Mouse (Mus musculus) hindbrain, embryonic 15.5 days (tissue): Measurements from ENCODE around the gene Vps16. TPM values are rescaled to one million over a fixed set of nuclear protein-coding genes. Genes with fewer than 3 reads are reported as not detected.

Experiments used
- ATAC-seq: fragments of 200-750 bp; cut with Nextera tagmentation; 2 replicates; pipeline ENCODE4 v1.8.0; 2017; ENCODE audit warnings: low read depth, moderate number of reproducible peaks, moderate TSS enrichment; ENCODE audit not compliant: low FRiP score
- H3K27ac ChIP-seq: fragments of 300-500 bp; sonication (generic); replicated peaks from 2 replicates; pipeline ENCODE4 v1.5.1; 2015; ENCODE audit warnings: mild to moderate bottlenecking, inconsistent platforms
- H3K27me3 ChIP-seq: fragments of 300-500 bp; sonication (generic); 2 replicates; pipeline ENCODE4 v1.6.1; 2015; ENCODE audit warnings: control low read depth, inconsistent platforms
- H3K36me3 ChIP-seq: fragments of 300-500 bp; sonication (generic); 2 replicates; pipeline ENCODE4 v1.6.1; 2015; ENCODE audit warnings: control low read depth, inconsistent platforms
- H3K4me1 ChIP-seq: fragments of 300-500 bp; sonication (generic); replicated peaks from 2 replicates; pipeline ENCODE4 v1.6.1; 2015; ENCODE audit warnings: control low read depth, inconsistent platforms
- H3K4me2 ChIP-seq: fragments of 300-500 bp; sonication (generic); 2 replicates; pipeline ENCODE4 v1.6.1; 2015; ENCODE audit warnings: moderate library complexity, mild to moderate bottlenecking, inconsistent platforms
- H3K4me3 ChIP-seq: fragments of 300-500 bp; sonication (generic); 2 replicates; pipeline ENCODE4 v1.5.1; 2015; ENCODE audit warnings: mild to moderate bottlenecking, inconsistent platforms
- H3K9ac ChIP-seq: fragments of 300-500 bp; sonication (generic); 2 replicates; pipeline ENCODE4 v1.6.1; 2015; ENCODE audit warnings: inconsistent platforms
- H3K9me3 ChIP-seq: fragments of 300-500 bp; sonication (generic); 2 replicates; pipeline ENCODE4 v1.6.1; 2016; ENCODE audit warnings: control low read depth, inconsistent platforms
- WGBS: fragments of 180-500 bp; shearing (Covaris S2); methylation state at CpG from one replicate; pipeline ENCODE4 v1.1.7; 2015; 5-methylcytosine and 5-hydroxymethylcytosine counted together
- polyA plus RNA-seq: library from polyadenylated mRNA; unstranded; fragments of >200 nt; fragmentation: Nextera tagmentation; extraction: Ambion mirVana; gene quantifications from 2 replicates; pipeline ENCODE4 v1.2.1, GENCODE M21; 2015

Gene Vps16
- polyA plus RNA-seq, 1 experiment from 2014 or later, result 105 TPM

- peaks cover 51% of the 10 kb centered on the region for H3K4me1 ChIP-seq
- peak overlapping the region; percentile 87 for H3K4me2 ChIP-seq
- no peaks in the 10 kb centered on the region for H3K36me3 ChIP-seq
- peak overlapping the region; percentile 88 for H3K9ac ChIP-seq
- 0 out of 2 replicates have a peak overlapping the region, but pooled peaks have one; percentile 89 for H3K27ac ChIP-seq
- no peak for ATAC-seq
- no peaks in the 10 kb centered on the region for H3K9me3 ChIP-seq
- H3K4me3 ChIP-seq, result peak overlapping the region; percentile 84
- 0 out of 2 replicates have a peak, but pooled peaks cover 5% of the 10 kb centered on the region for H3K27me3 ChIP-seq
- WGBS, result 64% methylated on average over 14 of the region's 14 CpGs
These were observed 27.1 kb downstream of the Vps16 start for GRCm38 (mm10) chr2:130451086-130451726.

- Histone ChIP-seq H3K9me3 (no peaks in the 10 kb centered on the region), H3K4me1 (peaks cover 51% of the 10 kb centered on the region), H3K36me3 (no peaks in the 10 kb centered on the region), H3K9ac (peak overlapping the region; percentile 88), H3K27me3 (0 out of 2 replicates have a peak, but pooled peaks cover 5% of the 10 kb centered on the region), H3K27ac (no peak overlapping the region), H3K4me2 (peak overlapping the region; percentile 87), H3K4me3 (peak overlapping the region; percentile 84)
- no peak for ATAC-seq
- WGBS, result 56% methylated on average over 3 of the region's 3 CpGs
These were observed 27.6 kb downstream of the Vps16 start for GRCm38 (mm10) chr2:130451727-130452090.

- Histone ChIP-seq H3K4me3 (no peak overlapping the region), H3K27ac (no peak overlapping the region), H3K4me2 (peak overlapping the region; percentile 87), H3K4me1 (peaks cover 53% of the 10 kb centered on the region), H3K36me3 (no peaks in the 10 kb centered on the region), H3K27me3 (0 out of 2 replicates have a peak, but pooled peaks cover 5% of the 10 kb centered on the region), H3K9me3 (no peaks in the 10 kb centered on the region), H3K9ac (no peak overlapping the region; the same call in 1 of the 2 replicates)
- WGBS, result 65% methylated on average over 2 of the region's 2 CpGs
- ATAC-seq, result no peak
These were observed 28.1 kb downstream of the Vps16 start for GRCm38 (mm10) chr2:130452266-130452665.

- 70% methylated on average over 6 of the region's 6 CpGs for WGBS
- H3K4me1 ChIP-seq, result peaks cover 54% of the 10 kb centered on the region
- H3K9ac ChIP-seq, result no peak overlapping the region
- H3K27me3 ChIP-seq, result no peaks in the 10 kb centered on the region
- H3K27ac ChIP-seq, result no peak overlapping the region
- H3K36me3 ChIP-seq, result no peaks in the 10 kb centered on the region
- H3K4me3 ChIP-seq, result no peak overlapping the region
- ATAC-seq, result no peak
- no peaks in the 10 kb centered on the region for H3K9me3 ChIP-seq
- no peak overlapping the region for H3K4me2 ChIP-seq
These were observed 29.3 kb downstream of the Vps16 start for GRCm38 (mm10) chr2:130453421-130453820.

GRCm38 (mm10) chr2:130454748-130455370 lies 30.7 kb downstream of the Vps16 start:
- Histone ChIP-seq H3K27me3 (no peaks in the 10 kb centered on the region), H3K4me1 (peaks cover 45% of the 10 kb centered on the region), H3K4me2 (no peak overlapping the region), H3K9ac (no peak overlapping the region), H3K9me3 (no peaks in the 10 kb centered on the region), H3K36me3 (no peaks in the 10 kb centered on the region), H3K27ac (0 out of 2 replicates have a peak overlapping the region, but pooled peaks have one; percentile 14), H3K4me3 (no peak overlapping the region)
- WGBS, result 74% methylated on average over 6 of the region's 6 CpGs
- no peak for ATAC-seq

GRCm38 (mm10) chr2:130457871-130458270 lies 33.7 kb downstream of the Vps16 start:
- no peak overlapping the region for H3K4me3 ChIP-seq
- no peak overlapping the region for H3K27ac ChIP-seq
- 86% methylated on average over 3 of the region's 3 CpGs for WGBS
- no peak overlapping the region for H3K9ac ChIP-seq
- no peak overlapping the region for H3K4me2 ChIP-seq
- peaks cover 27% of the 10 kb centered on the region for H3K4me1 ChIP-seq
- H3K27me3 ChIP-seq, result no peaks in the 10 kb centered on the region
- no peaks in the 10 kb centered on the region for H3K9me3 ChIP-seq
- no peaks in the 10 kb centered on the region for H3K36me3 ChIP-seq
- no peak for ATAC-seq

GRCm38 (mm10) chr2:130459576-130459975 lies 35.4 kb downstream of the Vps16 start:
- H3K4me3 ChIP-seq, result no peak overlapping the region
- H3K4me1 ChIP-seq, result peaks cover 18% of the 10 kb centered on the region
- no peaks in the 10 kb centered on the region for H3K9me3 ChIP-seq
- no peak overlapping the region for H3K27ac ChIP-seq
- H3K9ac ChIP-seq, result no peak overlapping the region
- no peaks in the 10 kb centered on the region for H3K36me3 ChIP-seq
- WGBS, result 91% methylated on average over 3 of the region's 3 CpGs
- no peak for ATAC-seq
- H3K27me3 ChIP-seq, result no peaks in the 10 kb centered on the region
- no peak overlapping the region for H3K4me2 ChIP-seq

- Histone ChIP-seq H3K9me3 (no peaks in the 10 kb centered on the region), H3K27me3 (no peaks in the 10 kb centered on the region), H3K4me3 (no peak overlapping the region), H3K27ac (no peak overlapping the region), H3K4me2 (no peak overlapping the region), H3K4me1 (0 out of 2 replicates have a peak, but pooled peaks cover 7% of the 10 kb centered on the region), H3K36me3 (no peaks in the 10 kb centered on the region), H3K9ac (no peak overlapping the region)
- no peak for ATAC-seq
- WGBS, result 82% methylated on average over 15 of the region's 15 CpGs
These were observed 37.3 kb downstream of the Vps16 start for GRCm38 (mm10) chr2:130461287-130462071.

- Histone ChIP-seq H3K9ac (no peak overlapping the region), H3K4me3 (no peak overlapping the region), H3K36me3 (no peaks in the 10 kb centered on the region), H3K4me1 (peaks cover 21% of the 10 kb centered on the region; the same call in 1 of the 2 replicates), H3K9me3 (no peaks in the 10 kb centered on the region), H3K27me3 (no peaks in the 10 kb centered on the region), H3K4me2 (no peak overlapping the region), H3K27ac (no peak overlapping the region)
- 93% methylated on average over 1 of the region's 1 CpGs for WGBS
- ATAC-seq, result no peak
These were observed 42.3 kb downstream of the Vps16 start for GRCm38 (mm10) chr2:130466438-130466837.

- Histone ChIP-seq H3K4me1 (peaks cover 21% of the 10 kb centered on the region; the same call in 1 of the 2 replicates), H3K27ac (no peak overlapping the region), H3K9me3 (no peaks in the 10 kb centered on the region), H3K9ac (no peak overlapping the region), H3K4me2 (no peak overlapping the region), H3K27me3 (no peaks in the 10 kb centered on the region), H3K36me3 (no peaks in the 10 kb centered on the region), H3K4me3 (no peak overlapping the region)
- WGBS, result 14% methylated on average over 4 of the region's 4 CpGs
- peak; percentile 61; the same call in 1 of the 2 replicates for ATAC-seq
These were observed 45.2 kb downstream of the Vps16 start for GRCm38 (mm10) chr2:130469366-130469765.

GRCm38 (mm10) chr2:130469935-130470334 lies 45.8 kb downstream of the Vps16 start:
- no peak overlapping the region for H3K4me3 ChIP-seq
- peaks cover 21% of the 10 kb centered on the region; the same call in 1 of the 2 replicates for H3K4me1 ChIP-seq
- 53% methylated on average over 2 of the region's 2 CpGs for WGBS
- ATAC-seq, result no peak
- H3K9me3 ChIP-seq, result no peaks in the 10 kb centered on the region
- no peaks in the 10 kb centered on the region for H3K27me3 ChIP-seq
- H3K9ac ChIP-seq, result no peak overlapping the region
- peak overlapping the region; percentile 12; the same call in 1 of the 2 replicates for H3K27ac ChIP-seq
- no peak overlapping the region for H3K4me2 ChIP-seq
- no peaks in the 10 kb centered on the region for H3K36me3 ChIP-seq
